Mouse (Mus musculus) kidney, adult 2 months (tissue): ENCODE measurements around the gene B230217C12Rik.

Source experiments
- CTCF ChIP-seq: fragments of 200-500 bp; conservative IDR thresholded peaks from 2 replicates; pipeline ENCODE4 v1.5.1; 2011; ENCODE audit warnings: low read depth, mild to moderate bottlenecking, control low read depth, low read length, moderate library complexity, mixed read lengths; ENCODE audit not compliant: insufficient read depth, insufficient read length
- POLR2A ChIP-seq: fragments of 200-500 bp; IDR thresholded peaks from one replicate; pipeline ENCODE4 v1.6.1; 2011; ENCODE audit warnings: low read depth, low read length, control low read depth

DNA sequence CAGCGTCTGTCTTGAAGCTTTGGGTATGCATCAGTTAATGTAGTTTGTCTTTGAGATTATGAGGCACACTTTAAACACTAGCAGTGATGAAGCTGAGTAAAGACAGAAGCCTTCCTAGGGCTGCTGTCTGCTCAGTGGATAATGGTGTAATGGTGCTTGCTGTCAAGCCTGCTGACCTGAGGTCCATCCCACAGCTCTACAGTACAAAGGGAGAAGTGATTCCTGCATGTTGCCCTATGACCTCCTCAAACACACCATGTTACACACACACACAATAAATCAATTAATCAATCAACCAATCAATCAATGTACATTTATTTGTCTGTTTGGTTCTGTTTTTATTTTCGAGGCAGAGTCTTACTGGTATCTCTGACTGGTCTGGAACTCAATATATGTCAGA, 21.6 kb downstream of the B230217C12Rik start:
- TF ChIP-seq CTCF (no peak), POLR2A (no peak)
